Mouse (Mus musculus): Measurements from ENCODE around the gene Sema6d.

DNA sequence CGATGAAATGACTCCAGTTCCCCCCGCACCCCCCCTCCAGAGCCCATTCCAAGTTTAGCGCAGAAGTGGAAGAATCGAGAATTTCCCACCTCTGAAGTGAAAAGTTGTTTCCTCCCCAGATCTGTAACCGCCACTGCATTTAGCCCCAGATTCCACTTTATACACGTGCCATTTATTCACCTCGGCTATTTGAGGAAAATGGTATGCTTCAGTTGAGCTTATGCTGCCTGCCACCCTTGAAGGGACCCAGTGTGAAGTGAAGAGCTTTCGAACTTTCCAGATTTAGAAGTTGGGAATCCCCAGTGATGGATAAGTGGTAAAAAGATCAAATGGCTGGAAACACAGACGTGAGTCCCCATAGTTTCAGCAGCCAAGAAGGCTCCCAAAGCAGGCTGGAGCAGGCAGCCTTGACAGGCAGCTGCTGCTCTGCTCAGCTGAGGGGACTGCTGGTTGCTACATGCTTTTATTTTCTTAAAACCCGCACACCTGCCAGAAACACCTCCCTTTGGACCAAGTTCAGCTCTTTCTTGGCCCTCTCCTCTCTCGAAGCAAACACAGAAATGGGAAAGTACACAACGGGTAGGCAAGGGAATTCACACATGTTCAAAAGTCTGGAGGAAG is 345.7 kb downstream of the Sema6d start:
- TF ChIP-seq CTCF (IDR thresholded peaks at IDR 0.05; ENCODE audit: borderline replicate concordance, extremely low read depth, insufficient read depth, insufficient read length) = no peak
- TF ChIP-seq POLR2A (IDR thresholded peaks at IDR 0.05; ENCODE audit: borderline replicate concordance, extremely low read depth, insufficient read depth, insufficient read length, poor library complexity, severe bottlenecking) = no peak

Measured in brain, embryonic 14.5 days (tissue).